Mouse (Mus musculus): ENCODE results near the gene Prr23a3. TPM values are rescaled to one million over a fixed set of nuclear protein-coding genes. Genes with fewer than 3 reads are reported as not detected.

The Prr23a3 gene
- polyA plus RNA-seq, 1 experiment from 2014 or later: not detected

DNA sequence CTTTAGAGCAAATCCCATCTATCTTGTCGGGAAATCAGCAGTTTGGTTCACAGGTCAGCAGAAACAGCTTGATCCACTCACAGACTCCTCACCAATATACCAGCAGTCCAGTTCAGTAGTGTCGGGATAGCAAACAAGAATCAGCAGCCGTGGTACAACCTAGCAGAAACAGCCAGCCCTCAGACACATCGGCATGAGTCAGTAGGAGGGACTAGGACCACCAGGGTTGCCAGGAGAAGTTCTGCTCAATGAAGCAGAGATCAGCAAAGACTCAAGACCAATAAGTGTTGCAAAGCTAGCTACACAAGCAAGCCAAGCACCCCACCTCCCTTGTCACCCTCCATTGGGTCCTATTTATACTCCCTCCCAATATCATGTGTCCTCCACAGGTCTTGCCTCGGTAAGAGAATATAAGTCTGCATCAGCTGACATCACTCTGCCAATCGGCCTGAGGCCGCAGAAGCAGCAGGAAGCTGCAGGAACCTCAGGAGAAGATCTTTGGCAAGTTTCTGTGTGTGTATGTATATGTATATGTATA, 27.0 kb upstream of the Prr23a3 start:
- Histone ChIP-seq H3K9ac (ENCODE audit: low read depth, low read length) (no peak overlapping the region), H3K27ac (ENCODE audit: low read depth, low read length) (no peak overlapping the region), H3K27me3 (ENCODE audit: control insufficient read depth, insufficient read depth, low read length) (no peaks in the 10 kb centered on the region), H3K4me3 (ENCODE audit: low read depth, low read length) (no peak overlapping the region), H3K4me2 (replicated peaks; ENCODE audit: low read depth, low read length) (no peak overlapping the region), H3K9me3 (ENCODE audit: control insufficient read depth, low read length) (no peaks in the 10 kb centered on the region), H3K36me3 (ENCODE audit: control insufficient read depth, insufficient read depth, low read length) (no peaks in the 10 kb centered on the region), H3K4me1 (replicated peaks; ENCODE audit: control insufficient read depth, insufficient read depth, low read length) (no peaks in the 10 kb centered on the region)
- ATAC-seq (ENCODE audit: low FRiP score) (no peak), DNase-seq (ENCODE audit: low spot score) (no peak)
- 84% methylated on average over 7 of the region's 7 CpGs for WGBS

DNA sequence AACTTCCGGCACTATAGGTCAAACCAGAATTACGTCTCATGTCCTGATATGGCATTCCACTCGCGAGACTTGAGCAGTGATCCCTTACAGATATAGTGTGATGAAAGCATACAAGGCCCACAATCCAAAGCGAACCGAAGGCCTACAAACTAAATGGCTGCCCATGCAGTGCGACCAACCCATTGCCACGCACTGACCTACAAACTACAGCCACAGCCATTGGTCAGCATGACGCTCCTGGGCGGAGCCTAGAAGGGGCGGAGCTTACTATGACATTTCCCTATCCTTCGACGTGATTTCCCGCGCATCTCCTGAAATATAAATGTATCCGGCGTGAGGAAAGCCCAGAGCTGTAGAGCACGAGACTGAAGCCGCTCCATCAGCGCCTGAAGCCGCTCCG, 22.4 kb upstream of the Prr23a3 start, which contains the start of gene Prr23a1:
TSS of gene Prr23a1 (plus strand) at position 387 of the 400 bp plus-strand sequence.
- no peaks in the 10 kb centered on the region for H3K9me3 ChIP-seq (ENCODE audit: control insufficient read depth, low read length)
- no peak within 1 kb of the TSS for H3K27ac ChIP-seq (ENCODE audit: low read depth, low read length)
- no peaks in the 10 kb centered on the region for H3K4me1 ChIP-seq (replicated peaks; ENCODE audit: control insufficient read depth, insufficient read depth, low read length)
- H3K4me3 ChIP-seq (ENCODE audit: low read depth, low read length): no peak within 1 kb of the TSS
- H3K36me3 ChIP-seq (ENCODE audit: control insufficient read depth, insufficient read depth, low read length): no peaks in the 10 kb centered on the region
- 0 out of 2 replicates have a peak within 1 kb of the TSS, but pooled peaks have one; percentile 5 for H3K4me2 ChIP-seq (replicated peaks; ENCODE audit: low read depth, low read length)
- no peaks in the 10 kb centered on the region for H3K27me3 ChIP-seq (ENCODE audit: control insufficient read depth, insufficient read depth, low read length)
- 57% methylated on average over 22 of the region's 22 CpGs for WGBS
- peak; percentile 3 for DNase-seq (ENCODE audit: low spot score)
- ATAC-seq (ENCODE audit: low FRiP score): no peak
- H3K9ac ChIP-seq (ENCODE audit: low read depth, low read length): no peak within 1 kb of the TSS

DNA sequence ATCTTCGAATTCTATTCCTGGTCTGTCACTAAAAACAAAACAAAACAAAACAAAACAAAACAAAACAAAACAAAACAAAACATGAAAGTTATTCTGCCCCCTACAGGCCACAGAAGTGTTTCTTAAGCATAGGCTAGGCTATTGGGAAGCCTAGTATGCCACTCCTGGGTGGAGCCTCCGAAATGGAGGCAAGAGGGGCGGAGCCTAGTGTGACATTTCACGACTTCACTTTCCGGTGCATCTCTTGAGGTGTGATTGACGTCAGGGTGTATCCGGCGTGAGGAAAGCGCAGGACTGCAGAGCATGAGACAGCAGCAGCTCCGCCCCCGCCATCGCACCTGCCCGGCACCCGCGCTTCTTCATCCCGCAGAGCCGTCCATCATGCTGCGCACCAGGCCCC, 8.4 kb upstream of the Prr23a3 start, which contains the start of gene Prr23a2:
TSS of gene Prr23a2 (plus strand) at position 285 of the 400 bp plus-strand sequence.
- no peaks in the 10 kb centered on the region for H3K4me1 ChIP-seq (replicated peaks; ENCODE audit: control insufficient read depth, insufficient read depth, low read length)
- H3K27ac ChIP-seq (ENCODE audit: low read depth, low read length): no peak within 1 kb of the TSS
- no peaks in the 10 kb centered on the region for H3K9me3 ChIP-seq (ENCODE audit: control insufficient read depth, low read length)
- 75% methylated on average over 18 of the region's 18 CpGs for WGBS
- no peak within 1 kb of the TSS for H3K4me3 ChIP-seq (ENCODE audit: low read depth, low read length)
- DNase-seq (ENCODE audit: low spot score) (no peak), ATAC-seq (ENCODE audit: low FRiP score) (no peak)
- no peaks in the 10 kb centered on the region for H3K36me3 ChIP-seq (ENCODE audit: control insufficient read depth, insufficient read depth, low read length)
- no peak within 1 kb of the TSS for H3K4me2 ChIP-seq (replicated peaks; ENCODE audit: low read depth, low read length)
- no peak within 1 kb of the TSS for H3K9ac ChIP-seq (ENCODE audit: low read depth, low read length)
- H3K27me3 ChIP-seq (ENCODE audit: control insufficient read depth, insufficient read depth, low read length): no peaks in the 10 kb centered on the region

DNA sequence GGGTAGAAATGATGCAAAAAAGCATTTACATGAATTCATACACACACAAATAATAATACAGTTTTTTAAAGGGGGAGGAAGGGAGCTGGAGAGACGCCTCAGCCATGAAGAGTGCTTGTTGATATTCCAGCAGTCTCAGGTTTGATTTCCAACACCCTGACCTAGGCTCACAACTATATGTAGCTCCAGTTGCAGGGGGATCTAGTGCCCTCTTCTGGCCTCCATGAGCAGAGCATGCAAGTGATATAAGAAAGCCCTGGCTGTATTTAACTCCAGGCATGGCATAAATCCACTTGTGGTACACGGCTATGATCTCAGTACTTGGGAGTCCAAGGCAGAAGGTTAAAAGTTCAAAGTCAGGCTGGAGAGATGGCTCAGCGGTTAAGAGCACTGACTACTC, 1.1 kb upstream of the Prr23a3 start:
- Histone ChIP-seq H3K4me2 (replicated peaks; ENCODE audit: low read depth, low read length) (no peak overlapping the region), H3K4me3 (ENCODE audit: low read depth, low read length) (no peak overlapping the region), H3K9me3 (ENCODE audit: control insufficient read depth, low read length) (no peaks in the 10 kb centered on the region), H3K36me3 (ENCODE audit: control insufficient read depth, insufficient read depth, low read length) (no peaks in the 10 kb centered on the region), H3K27me3 (ENCODE audit: control insufficient read depth, insufficient read depth, low read length) (no peaks in the 10 kb centered on the region), H3K27ac (ENCODE audit: low read depth, low read length) (no peak overlapping the region), H3K4me1 (replicated peaks; ENCODE audit: control insufficient read depth, insufficient read depth, low read length) (no peaks in the 10 kb centered on the region), H3K9ac (ENCODE audit: low read depth, low read length) (no peak overlapping the region)
- WGBS: 83% methylated on average over 3 of the region's 3 CpGs
- DNase-seq (ENCODE audit: low spot score): no peak
- no peak for ATAC-seq (ENCODE audit: low FRiP score)

- Histone ChIP-seq H3K4me3 (ENCODE audit: low read depth, low read length) (no peak overlapping the region), H3K27ac (ENCODE audit: low read depth, low read length) (no peak overlapping the region), H3K4me2 (replicated peaks; ENCODE audit: low read depth, low read length) (no peak overlapping the region), H3K9ac (ENCODE audit: low read depth, low read length) (no peak overlapping the region), H3K9me3 (ENCODE audit: control insufficient read depth, low read length) (peaks cover 3% of the 10 kb centered on the region; the same call in 1 of the 2 replicates), H3K36me3 (ENCODE audit: control insufficient read depth, insufficient read depth, low read length) (no peaks in the 10 kb centered on the region), H3K27me3 (ENCODE audit: control insufficient read depth, insufficient read depth, low read length) (no peaks in the 10 kb centered on the region), H3K4me1 (replicated peaks; ENCODE audit: control insufficient read depth, insufficient read depth, low read length) (no peaks in the 10 kb centered on the region)
- DNase-seq (ENCODE audit: low spot score) (no peak), ATAC-seq (ENCODE audit: low FRiP score) (no peak)
- 82% methylated on average over 1 of the region's 1 CpGs for WGBS
These were observed 36.9 kb downstream of the Prr23a3 start for GRCm38 (mm10) chr9:98901486-98901885.

DNA sequence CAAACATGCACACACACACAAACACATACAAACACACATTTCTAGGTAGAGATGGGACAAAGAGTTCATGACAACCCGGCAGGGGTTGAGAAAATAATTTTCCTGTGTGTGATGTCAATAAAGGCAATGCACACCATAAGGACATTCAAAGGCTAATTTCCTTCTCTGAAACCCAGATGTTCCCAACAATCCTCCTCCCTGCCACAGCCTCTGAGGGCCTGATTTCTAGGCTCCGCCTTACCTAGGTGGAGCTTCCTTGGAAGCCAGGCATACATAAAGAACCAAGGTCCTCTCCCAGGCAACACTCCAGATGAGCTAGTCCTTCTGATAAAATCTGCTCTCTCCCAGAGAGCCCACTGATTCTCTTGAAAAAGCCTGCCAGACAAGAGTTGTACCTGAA, 38.3 kb downstream of the Prr23a3 start, which contains the start of gene 7420426K07Rik:
TSS of gene 7420426K07Rik (plus strand) at position 301 of the 400 bp plus-strand sequence.
- 93% methylated on average over 2 of the region's 2 CpGs for WGBS
- no peak within 1 kb of the TSS for H3K27ac ChIP-seq (ENCODE audit: low read depth, low read length)
- H3K27me3 ChIP-seq (ENCODE audit: control insufficient read depth, insufficient read depth, low read length): no peaks in the 10 kb centered on the region
- H3K9me3 ChIP-seq (ENCODE audit: control insufficient read depth, low read length): no peaks in the 10 kb centered on the region
- H3K4me1 ChIP-seq (replicated peaks; ENCODE audit: control insufficient read depth, insufficient read depth, low read length): no peaks in the 10 kb centered on the region
- H3K36me3 ChIP-seq (ENCODE audit: control insufficient read depth, insufficient read depth, low read length): no peaks in the 10 kb centered on the region
- H3K4me3 ChIP-seq (ENCODE audit: low read depth, low read length): no peak within 1 kb of the TSS
- no peak within 1 kb of the TSS for H3K4me2 ChIP-seq (replicated peaks; ENCODE audit: low read depth, low read length)
- no peak for ATAC-seq (ENCODE audit: low FRiP score)
- H3K9ac ChIP-seq (ENCODE audit: low read depth, low read length): no peak within 1 kb of the TSS
- DNase-seq (ENCODE audit: low spot score): no peak

Other genes starting within 250 kb of the Prr23a3 start
- gene Prr23a1, start 22.3 kb upstream of the Prr23a3 start, polyA plus RNA-seq (2014; fragmentation: Nextera tagmentation; extraction: Ambion mirVana): not detected in 2 replicates
- gene Prr23a2, start 8.3 kb upstream of the Prr23a3 start, polyA plus RNA-seq (2014; fragmentation: Nextera tagmentation; extraction: Ambion mirVana): not detected in 2 replicates
- gene 7420426K07Rik, start 38.4 kb downstream of the Prr23a3 start, polyA plus RNA-seq (2014; fragmentation: Nextera tagmentation; extraction: Ambion mirVana): not detected in 2 replicates
- 1.0 and 1.3 TPM in 2 replicates for gene Foxl2, start 90.5 kb downstream of the Prr23a3 start, polyA plus RNA-seq (2014; fragmentation: Nextera tagmentation; extraction: Ambion mirVana)
- gene Faim, start 121.6 kb downstream of the Prr23a3 start, polyA plus RNA-seq (2014; fragmentation: Nextera tagmentation; extraction: Ambion mirVana): 92.0 and 96.3 TPM in 2 replicates
- not detected in 2 replicates for gene Gm1123, start 170.9 kb downstream of the Prr23a3 start, polyA plus RNA-seq (2014; fragmentation: Nextera tagmentation; extraction: Ambion mirVana)

Measured in hindbrain, embryonic 11.5 days (tissue).